Mouse (Mus musculus) forebrain, embryonic 15.5 days (tissue): ENCODE results near the gene Map4k4. TPM values are rescaled to one million over a fixed set of nuclear protein-coding genes. Genes with fewer than 3 reads are reported as not detected.

Source experiments
- ATAC-seq: fragments of 200-750 bp; cut with Nextera tagmentation; replicated peaks from 2 replicates; pipeline ENCODE4 v1.8.0; 2017; ENCODE audit warnings: mild to moderate bottlenecking, moderate TSS enrichment, moderate library complexity
- H3K27ac ChIP-seq: fragments of 300-500 bp; sonication (generic); replicated peaks from 2 replicates; pipeline ENCODE4 v1.5.1; 2015; ENCODE audit warnings: mild to moderate bottlenecking, inconsistent platforms
- H3K27me3 ChIP-seq: fragments of 300-500 bp; sonication (generic); 2 replicates; pipeline ENCODE4 v1.6.1; 2015; ENCODE audit warnings: inconsistent platforms
- H3K36me3 ChIP-seq: fragments of 300-500 bp; sonication (generic); 2 replicates; pipeline ENCODE4 v1.6.1; 2015; ENCODE audit warnings: mild to moderate bottlenecking, inconsistent platforms
- H3K4me1 ChIP-seq: fragments of 300-500 bp; sonication (generic); 2 replicates; pipeline ENCODE4 v1.6.1; 2015; ENCODE audit warnings: inconsistent platforms
- H3K4me2 ChIP-seq: fragments of 300-500 bp; sonication (generic); replicated peaks from 2 replicates; pipeline ENCODE4 v1.6.1; 2015; ENCODE audit warnings: mild to moderate bottlenecking, inconsistent platforms
- H3K4me3 ChIP-seq: fragments of 300-500 bp; sonication (generic); 2 replicates; pipeline ENCODE4 v1.5.1; 2015; ENCODE audit warnings: mild to moderate bottlenecking, inconsistent platforms
- H3K9ac ChIP-seq: fragments of 300-500 bp; sonication (generic); replicated peaks from 2 replicates; pipeline ENCODE4 v1.6.1; 2015; ENCODE audit warnings: mild to moderate bottlenecking, inconsistent platforms
- H3K9me3 ChIP-seq: fragments of 300-500 bp; sonication (generic); 2 replicates; pipeline ENCODE4 v1.6.1; 2016; ENCODE audit warnings: inconsistent platforms
- WGBS: fragments of 180-500 bp; shearing (Covaris S2); methylation state at CpG from one replicate; pipeline ENCODE4 v1.1.7; 2015; ENCODE audit warnings: mixed read lengths; 5-methylcytosine and 5-hydroxymethylcytosine counted together
- polyA plus RNA-seq: library from polyadenylated mRNA; unstranded; fragments of >200 nt; fragmentation: Nextera tagmentation; extraction: Ambion mirVana; gene quantifications from 2 replicates; pipeline ENCODE4 v1.2.1, GENCODE M21; 2015

The Map4k4 gene
- polyA plus RNA-seq, 1 experiment from 2014 or later, result 55.7 TPM

- WGBS, result 57% methylated on average over 10 of the region's 10 CpGs
- no peaks in the 10 kb centered on the region for H3K9me3 ChIP-seq
- H3K4me2 ChIP-seq, result no peak overlapping the region
- no peak overlapping the region for H3K9ac ChIP-seq
- H3K4me1 ChIP-seq, result peaks cover 96% of the 10 kb centered on the region
- H3K36me3 ChIP-seq, result no peaks in the 10 kb centered on the region
- peak overlapping the region; percentile 74 for H3K27ac ChIP-seq
- H3K4me3 ChIP-seq, result no peak overlapping the region
- 0 out of 2 replicates have a peak, but pooled peaks have one; percentile 21 for ATAC-seq
- no peaks in the 10 kb centered on the region for H3K27me3 ChIP-seq
Observed at GRCm38 (mm10) chr1:39941237-39942179, 40.8 kb downstream of the Map4k4 start.

DNA sequence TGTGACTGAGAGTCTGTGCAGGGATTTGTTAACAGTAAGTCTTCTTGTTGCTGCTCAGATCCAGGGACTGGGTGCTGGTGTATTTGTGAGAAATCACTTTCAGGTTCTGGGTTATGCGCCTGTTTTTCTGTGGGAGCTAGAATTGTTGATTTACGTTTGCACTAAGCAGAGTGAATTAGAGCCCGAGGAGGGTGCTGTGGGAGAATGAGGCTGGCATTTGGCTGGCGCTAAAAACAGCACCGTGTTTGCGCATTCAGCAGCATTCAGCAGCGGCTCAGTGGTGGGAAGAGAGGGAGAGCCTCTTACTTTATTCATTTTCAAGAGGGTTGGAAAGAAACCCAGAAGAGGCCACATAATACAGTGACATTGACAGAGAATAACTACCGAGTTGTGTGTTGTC lies 42.2 kb downstream of the Map4k4 start:
- H3K27me3 ChIP-seq, result no peaks in the 10 kb centered on the region
- WGBS, result 2% methylated on average over 8 of the region's 8 CpGs
- H3K4me3 ChIP-seq, result no peak overlapping the region

GRCm38 (mm10) chr1:39944306-39944971 lies 43.7 kb downstream of the Map4k4 start:
- Histone ChIP-seq H3K4me3 (no peak overlapping the region), H3K4me1 (peaks cover 96% of the 10 kb centered on the region), H3K27me3 (no peaks in the 10 kb centered on the region), H3K27ac (peak overlapping the region; percentile 13; the same call in 1 of the 2 replicates), H3K9ac (no peak overlapping the region), H3K36me3 (no peaks in the 10 kb centered on the region), H3K9me3 (no peaks in the 10 kb centered on the region), H3K4me2 (no peak overlapping the region)
- WGBS, result 15% methylated on average over 5 of the region's 5 CpGs
- no peak for ATAC-seq

More for the DNA sequence above, 42.2 kb downstream of the Map4k4 start:
- Histone ChIP-seq H3K27ac (peak overlapping the region; percentile 74), H3K36me3 (no peaks in the 10 kb centered on the region), H3K9me3 (no peaks in the 10 kb centered on the region), H3K9ac (0 out of 2 replicates have a peak overlapping the region, but pooled peaks have one; percentile 2), H3K4me1 (peaks cover 96% of the 10 kb centered on the region), H3K4me2 (peak overlapping the region; percentile 11)
- no peak for ATAC-seq

DNA sequence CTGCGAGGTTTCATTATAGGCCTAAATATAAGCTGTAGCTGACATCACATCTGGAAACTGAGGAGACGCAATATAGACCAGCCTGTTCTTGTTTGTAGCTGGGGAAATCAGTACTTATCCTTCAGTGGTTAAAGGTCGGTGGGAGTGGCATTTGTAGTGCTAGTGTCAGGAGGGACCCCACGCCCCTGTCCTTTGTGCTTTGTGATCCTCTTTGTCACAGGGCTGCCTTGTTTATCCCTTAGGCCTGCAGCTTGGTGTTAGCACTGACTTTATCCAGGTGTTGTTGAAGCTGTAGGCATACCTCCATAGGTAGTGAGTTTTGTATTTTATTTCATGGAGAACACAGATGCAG lies 44.2 kb downstream of the Map4k4 start:
- H3K4me1 ChIP-seq, result peaks cover 96% of the 10 kb centered on the region
- no peaks in the 10 kb centered on the region for H3K36me3 ChIP-seq
- H3K4me2 ChIP-seq, result no peak overlapping the region
- H3K27ac ChIP-seq, result peak overlapping the region; percentile 13; the same call in 1 of the 2 replicates
- WGBS, result 44% methylated on average over 4 of the region's 4 CpGs
- H3K27me3 ChIP-seq, result no peaks in the 10 kb centered on the region
- no peak overlapping the region for H3K9ac ChIP-seq
- H3K9me3 ChIP-seq, result no peaks in the 10 kb centered on the region
- no peak overlapping the region for H3K4me3 ChIP-seq
- ATAC-seq, result no peak

GRCm38 (mm10) chr1:39946391-39946790 lies 45.7 kb downstream of the Map4k4 start:
- no peak overlapping the region for H3K9ac ChIP-seq
- ATAC-seq, result no peak
- no peaks in the 10 kb centered on the region for H3K9me3 ChIP-seq
- no peak overlapping the region for H3K4me3 ChIP-seq
- peak overlapping the region; percentile 87 for H3K27ac ChIP-seq
- H3K4me2 ChIP-seq, result no peak overlapping the region
- H3K4me1 ChIP-seq, result peaks cover 96% of the 10 kb centered on the region
- H3K27me3 ChIP-seq, result no peaks in the 10 kb centered on the region
- 41% methylated on average over 4 of the region's 4 CpGs for WGBS
- no peaks in the 10 kb centered on the region for H3K36me3 ChIP-seq

GRCm38 (mm10) chr1:39947179-39947578 lies 46.5 kb downstream of the Map4k4 start:
- 19% methylated on average over 6 of the region's 6 CpGs for WGBS
- H3K36me3 ChIP-seq, result no peaks in the 10 kb centered on the region
- no peak for ATAC-seq
- H3K27ac ChIP-seq, result peak overlapping the region; percentile 87
- H3K9ac ChIP-seq, result no peak overlapping the region
- peak overlapping the region; percentile 26 for H3K4me2 ChIP-seq
- no peak overlapping the region for H3K4me3 ChIP-seq
- H3K27me3 ChIP-seq, result no peaks in the 10 kb centered on the region
- peaks cover 93% of the 10 kb centered on the region for H3K4me1 ChIP-seq
- no peaks in the 10 kb centered on the region for H3K9me3 ChIP-seq

- peak overlapping the region; percentile 26 for H3K4me2 ChIP-seq
- 5% methylated on average over 6 of the region's 6 CpGs for WGBS
- peak; percentile 89 for ATAC-seq
Observed at GRCm38 (mm10) chr1:39947701-39948359, 47.1 kb downstream of the Map4k4 start.

DNA sequence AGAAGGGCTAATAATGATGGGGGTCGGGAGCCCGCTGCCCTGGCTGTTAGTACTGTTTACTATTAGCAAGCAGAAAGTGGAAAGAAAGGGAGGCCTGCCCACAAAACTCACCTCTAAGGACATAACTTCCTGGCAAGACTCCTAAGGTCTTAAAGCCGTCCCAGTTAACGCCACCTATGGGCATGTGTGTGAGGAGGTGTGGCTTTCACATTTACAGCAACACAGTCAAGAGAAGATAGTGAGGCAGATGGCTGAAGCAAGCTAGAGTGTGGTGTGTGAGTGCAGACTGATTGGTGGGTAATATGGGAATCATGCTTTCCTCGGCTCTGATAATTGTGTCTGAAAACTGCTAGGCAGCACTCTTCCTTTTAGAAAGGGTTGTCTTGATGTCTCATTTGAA lies 48.5 kb downstream of the Map4k4 start:
- Histone ChIP-seq H3K9ac (no peak overlapping the region), H3K27ac (peak overlapping the region; percentile 87), H3K4me3 (no peak overlapping the region), H3K27me3 (no peaks in the 10 kb centered on the region), H3K4me1 (peaks cover 92% of the 10 kb centered on the region), H3K4me2 (no peak overlapping the region), H3K36me3 (no peaks in the 10 kb centered on the region), H3K9me3 (no peaks in the 10 kb centered on the region)
- ATAC-seq, result no peak
- 40% methylated on average over 5 of the region's 5 CpGs for WGBS

More at GRCm38 (mm10) chr1:39947701-39948359, 47.1 kb downstream of the Map4k4 start:
- peaks cover 92% of the 10 kb centered on the region for H3K4me1 ChIP-seq
- H3K9ac ChIP-seq, result no peak overlapping the region
- H3K27me3 ChIP-seq, result no peaks in the 10 kb centered on the region
- peak overlapping the region; percentile 87 for H3K27ac ChIP-seq
- H3K4me3 ChIP-seq, result no peak overlapping the region
- no peaks in the 10 kb centered on the region for H3K36me3 ChIP-seq
- H3K9me3 ChIP-seq, result no peaks in the 10 kb centered on the region

DNA sequence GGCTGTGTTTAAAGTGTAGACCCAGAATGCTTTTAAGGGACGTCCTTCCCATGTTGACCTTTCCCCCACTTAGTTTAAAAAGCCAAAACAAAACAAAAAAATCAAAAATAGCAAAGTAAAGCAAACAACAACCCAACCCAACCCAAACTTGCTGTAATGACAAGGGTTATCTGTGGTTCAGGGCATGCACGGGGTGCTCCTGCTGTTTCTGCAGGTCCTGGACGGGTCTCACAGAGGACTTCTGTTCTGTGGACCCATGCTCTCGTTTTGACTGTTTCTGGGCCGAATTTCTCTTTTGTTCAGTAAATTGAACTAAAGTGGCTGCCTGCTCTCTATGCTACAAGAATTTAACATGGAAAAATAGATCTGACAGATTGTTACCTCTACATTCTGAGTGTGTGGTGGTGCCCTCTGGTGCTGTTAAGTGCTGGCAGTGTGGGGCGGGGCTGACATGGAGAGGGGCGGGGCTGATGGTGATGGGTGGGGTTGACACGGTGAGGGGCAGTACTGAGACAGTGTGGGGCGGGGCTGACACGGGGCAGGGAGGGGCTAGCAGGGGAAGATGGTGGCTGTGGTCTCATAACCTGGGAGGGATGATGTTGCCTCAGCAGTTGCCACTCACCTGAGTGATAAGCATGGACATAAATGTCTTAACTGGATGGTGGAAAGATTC lies 49.2 kb downstream of the Map4k4 start:
- Histone ChIP-seq H3K4me2 (no peak overlapping the region), H3K27me3 (no peaks in the 10 kb centered on the region), H3K4me1 (peaks cover 87% of the 10 kb centered on the region), H3K9ac (no peak overlapping the region), H3K9me3 (no peaks in the 10 kb centered on the region), H3K36me3 (no peaks in the 10 kb centered on the region), H3K27ac (peak overlapping the region; percentile 87), H3K4me3 (no peak overlapping the region)
- no peak for ATAC-seq
- 33% methylated on average over 10 of the region's 10 CpGs for WGBS

GRCm38 (mm10) chr1:39950590-39950989 lies 49.9 kb downstream of the Map4k4 start:
- ATAC-seq, result no peak
- Histone ChIP-seq H3K9me3 (no peaks in the 10 kb centered on the region), H3K36me3 (no peaks in the 10 kb centered on the region), H3K27me3 (no peaks in the 10 kb centered on the region), H3K9ac (no peak overlapping the region), H3K4me3 (no peak overlapping the region), H3K4me1 (peaks cover 82% of the 10 kb centered on the region), H3K27ac (peak overlapping the region; percentile 87; the same call in 1 of the 2 replicates), H3K4me2 (no peak overlapping the region)
- WGBS, result 33% methylated on average over 3 of the region's 3 CpGs

DNA sequence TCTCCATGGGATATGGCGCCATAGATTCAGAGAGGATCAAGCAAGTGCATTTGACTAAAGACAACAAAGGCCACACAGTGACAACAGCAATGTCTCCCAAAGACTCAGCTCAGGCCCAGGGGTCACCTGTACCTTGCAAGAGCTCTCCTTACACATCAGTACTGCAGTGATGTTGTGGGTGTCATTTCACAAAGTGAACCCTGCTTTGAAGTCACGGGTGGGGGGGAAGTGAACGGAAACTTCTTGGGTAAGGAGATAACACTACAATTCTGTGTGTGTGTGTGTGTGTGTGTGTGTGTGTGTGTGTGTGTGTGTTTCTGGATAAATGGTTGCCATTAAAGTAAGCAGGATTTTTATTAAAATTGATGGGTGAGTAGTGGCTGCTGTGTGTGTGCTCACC lies 53.9 kb downstream of the Map4k4 start:
- ATAC-seq, result no peak
- Histone ChIP-seq H3K9me3 (no peaks in the 10 kb centered on the region), H3K4me2 (no peak overlapping the region), H3K4me1 (peaks cover 75% of the 10 kb centered on the region), H3K9ac (no peak overlapping the region), H3K4me3 (no peak overlapping the region), H3K27me3 (no peaks in the 10 kb centered on the region), H3K27ac (no peak overlapping the region), H3K36me3 (no peaks in the 10 kb centered on the region)
- 91% methylated on average over 3 of the region's 3 CpGs for WGBS
